Mouse (Mus musculus): Measurements from ENCODE around the gene Pds5a. TPM values are rescaled to one million over a fixed set of nuclear protein-coding genes. Genes with fewer than 3 reads are reported as not detected.

Pds5a gene
- polyA plus RNA-seq, 1 experiment from 2014 or later = 78.4 TPM

- Histone ChIP-seq H3K9ac (replicated peaks; ENCODE audit: low read length) (no peak overlapping the region), H3K27me3 (ENCODE audit: control insufficient read depth, insufficient read depth, low read length) (no peaks in the 10 kb centered on the region), H3K4me2 (ENCODE audit: low read length) (no peak overlapping the region), H3K4me3 (replicated peaks; ENCODE audit: low read depth, low read length) (no peak overlapping the region), H3K9me3 (ENCODE audit: control insufficient read depth, low read length) (no peaks in the 10 kb centered on the region), H3K36me3 (ENCODE audit: control insufficient read depth, insufficient read depth, low read length) (0 out of 2 replicates have a peak, but pooled peaks cover 4% of the 10 kb centered on the region), H3K27ac (replicated peaks; ENCODE audit: low read depth, low read length) (no peak overlapping the region), H3K4me1 (ENCODE audit: control insufficient read depth, insufficient read depth, low read length) (no peaks in the 10 kb centered on the region)
- DNase-seq (no peak), ATAC-seq (ENCODE audit: low FRiP score, low TSS enrichment) (no peak)
- WGBS = 96% methylated on average over 5 of the region's 5 CpGs
Observed at GRCm38 (mm10) chr5:65678826-65679225, 19.2 kb downstream of the Pds5a start.

GRCm38 (mm10) chr5:65672162-65672561 is 25.9 kb downstream of the Pds5a start:
- Histone ChIP-seq H3K4me1 (ENCODE audit: control insufficient read depth, insufficient read depth, low read length) (no peaks in the 10 kb centered on the region), H3K4me3 (replicated peaks; ENCODE audit: low read depth, low read length) (no peak overlapping the region)
- DNase-seq = no peak

GRCm38 (mm10) chr5:65667644-65668043 is 30.4 kb downstream of the Pds5a start:
- Histone ChIP-seq H3K27ac (replicated peaks; ENCODE audit: low read depth, low read length) (no peak overlapping the region), H3K9me3 (ENCODE audit: control insufficient read depth, low read length) (0 out of 2 replicates have a peak, but pooled peaks cover 2% of the 10 kb centered on the region), H3K9ac (replicated peaks; ENCODE audit: low read length) (no peak overlapping the region), H3K4me3 (replicated peaks; ENCODE audit: low read depth, low read length) (no peak overlapping the region), H3K27me3 (ENCODE audit: control insufficient read depth, insufficient read depth, low read length) (no peaks in the 10 kb centered on the region), H3K36me3 (ENCODE audit: control insufficient read depth, insufficient read depth, low read length) (0 out of 2 replicates have a peak, but pooled peaks cover 3% of the 10 kb centered on the region), H3K4me2 (ENCODE audit: low read length) (no peak overlapping the region), H3K4me1 (ENCODE audit: control insufficient read depth, insufficient read depth, low read length) (no peaks in the 10 kb centered on the region)
- ATAC-seq (ENCODE audit: low FRiP score, low TSS enrichment) (no peak), DNase-seq (no peak)
- WGBS = 91% methylated on average over 3 of the region's 3 CpGs

More at GRCm38 (mm10) chr5:65672162-65672561, 25.9 kb downstream of the Pds5a start:
- Histone ChIP-seq H3K36me3 (ENCODE audit: control insufficient read depth, insufficient read depth, low read length) (peaks cover 4% of the 10 kb centered on the region; the same call in 1 of the 2 replicates), H3K27me3 (ENCODE audit: control insufficient read depth, insufficient read depth, low read length) (no peaks in the 10 kb centered on the region), H3K9ac (replicated peaks; ENCODE audit: low read length) (no peak overlapping the region), H3K27ac (replicated peaks; ENCODE audit: low read depth, low read length) (no peak overlapping the region), H3K4me2 (ENCODE audit: low read length) (no peak overlapping the region), H3K9me3 (ENCODE audit: control insufficient read depth, low read length) (0 out of 2 replicates have a peak, but pooled peaks cover 5% of the 10 kb centered on the region)
- ATAC-seq (ENCODE audit: low FRiP score, low TSS enrichment) = no peak

GRCm38 (mm10) chr5:65665370-65665769 is 32.7 kb downstream of the Pds5a start:
- WGBS = 93% methylated on average over 1 of the region's 1 CpGs
- Histone ChIP-seq H3K36me3 (ENCODE audit: control insufficient read depth, insufficient read depth, low read length) (0 out of 2 replicates have a peak, but pooled peaks cover 9% of the 10 kb centered on the region), H3K9me3 (ENCODE audit: control insufficient read depth, low read length) (no peaks in the 10 kb centered on the region), H3K27me3 (ENCODE audit: control insufficient read depth, insufficient read depth, low read length) (no peaks in the 10 kb centered on the region), H3K4me2 (ENCODE audit: low read length) (no peak overlapping the region), H3K9ac (replicated peaks; ENCODE audit: low read length) (no peak overlapping the region), H3K27ac (replicated peaks; ENCODE audit: low read depth, low read length) (no peak overlapping the region), H3K4me3 (replicated peaks; ENCODE audit: low read depth, low read length) (no peak overlapping the region), H3K4me1 (ENCODE audit: control insufficient read depth, insufficient read depth, low read length) (no peaks in the 10 kb centered on the region)
- no peak for ATAC-seq (ENCODE audit: low FRiP score, low TSS enrichment)
- no peak for DNase-seq

GRCm38 (mm10) chr5:65661958-65662357 is 36.1 kb downstream of the Pds5a start:
- WGBS = over 99% methylated on average over 2 of the region's 2 CpGs
- H3K27ac ChIP-seq (replicated peaks; ENCODE audit: low read depth, low read length) = no peak overlapping the region
- H3K4me3 ChIP-seq (replicated peaks; ENCODE audit: low read depth, low read length) = no peak overlapping the region
- DNase-seq = no peak
- no peak overlapping the region for H3K4me2 ChIP-seq (ENCODE audit: low read length)
- H3K9ac ChIP-seq (replicated peaks; ENCODE audit: low read length) = no peak overlapping the region
- H3K9me3 ChIP-seq (ENCODE audit: control insufficient read depth, low read length) = no peaks in the 10 kb centered on the region
- ATAC-seq (ENCODE audit: low FRiP score, low TSS enrichment) = no peak
- peaks cover 24% of the 10 kb centered on the region for H3K36me3 ChIP-seq (ENCODE audit: control insufficient read depth, insufficient read depth, low read length)
- H3K4me1 ChIP-seq (ENCODE audit: control insufficient read depth, insufficient read depth, low read length) = no peaks in the 10 kb centered on the region
- H3K27me3 ChIP-seq (ENCODE audit: control insufficient read depth, insufficient read depth, low read length) = no peaks in the 10 kb centered on the region

GRCm38 (mm10) chr5:65653786-65654185 is 44.3 kb downstream of the Pds5a start:
- no peaks in the 10 kb centered on the region for H3K27me3 ChIP-seq (ENCODE audit: control insufficient read depth, insufficient read depth, low read length)
- ATAC-seq (ENCODE audit: low FRiP score, low TSS enrichment) (no peak), DNase-seq (no peak)
- no peak overlapping the region for H3K27ac ChIP-seq (replicated peaks; ENCODE audit: low read depth, low read length)
- 98% methylated on average over 5 of the region's 5 CpGs for WGBS
- no peak overlapping the region for H3K4me2 ChIP-seq (ENCODE audit: low read length)
- H3K9me3 ChIP-seq (ENCODE audit: control insufficient read depth, low read length) = no peaks in the 10 kb centered on the region
- peaks cover 63% of the 10 kb centered on the region for H3K36me3 ChIP-seq (ENCODE audit: control insufficient read depth, insufficient read depth, low read length)
- no peaks in the 10 kb centered on the region for H3K4me1 ChIP-seq (ENCODE audit: control insufficient read depth, insufficient read depth, low read length)
- H3K4me3 ChIP-seq (replicated peaks; ENCODE audit: low read depth, low read length) = no peak overlapping the region
- no peak overlapping the region for H3K9ac ChIP-seq (replicated peaks; ENCODE audit: low read length)

GRCm38 (mm10) chr5:65638896-65639295 is 59.2 kb downstream of the Pds5a start:
- ATAC-seq (ENCODE audit: low FRiP score, low TSS enrichment) (no peak), DNase-seq (no peak)
- WGBS = 94% methylated on average over 1 of the region's 1 CpGs
- Histone ChIP-seq H3K9ac (replicated peaks; ENCODE audit: low read length) (no peak overlapping the region), H3K36me3 (ENCODE audit: control insufficient read depth, insufficient read depth, low read length) (peaks cover 63% of the 10 kb centered on the region), H3K27me3 (ENCODE audit: control insufficient read depth, insufficient read depth, low read length) (no peaks in the 10 kb centered on the region), H3K4me2 (ENCODE audit: low read length) (no peak overlapping the region), H3K9me3 (ENCODE audit: control insufficient read depth, low read length) (no peaks in the 10 kb centered on the region), H3K4me1 (ENCODE audit: control insufficient read depth, insufficient read depth, low read length) (no peaks in the 10 kb centered on the region), H3K4me3 (replicated peaks; ENCODE audit: low read depth, low read length) (no peak overlapping the region), H3K27ac (replicated peaks; ENCODE audit: low read depth, low read length) (no peak overlapping the region)

- no peaks in the 10 kb centered on the region for H3K4me1 ChIP-seq (ENCODE audit: control insufficient read depth, insufficient read depth, low read length)
- H3K27ac ChIP-seq (replicated peaks; ENCODE audit: low read depth, low read length) = no peak overlapping the region
- H3K9me3 ChIP-seq (ENCODE audit: control insufficient read depth, low read length) = no peaks in the 10 kb centered on the region
- H3K36me3 ChIP-seq (ENCODE audit: control insufficient read depth, insufficient read depth, low read length) = peaks cover 46% of the 10 kb centered on the region
- H3K4me3 ChIP-seq (replicated peaks; ENCODE audit: low read depth, low read length) = no peak overlapping the region
- no peak overlapping the region for H3K9ac ChIP-seq (replicated peaks; ENCODE audit: low read length)
- DNase-seq (no peak), ATAC-seq (ENCODE audit: low FRiP score, low TSS enrichment) (no peak)
- no peaks in the 10 kb centered on the region for H3K27me3 ChIP-seq (ENCODE audit: control insufficient read depth, insufficient read depth, low read length)
- H3K4me2 ChIP-seq (ENCODE audit: low read length) = no peak overlapping the region
Observed at GRCm38 (mm10) chr5:65624340-65624739, 73.7 kb downstream of the Pds5a start.

- Histone ChIP-seq H3K27ac (replicated peaks; ENCODE audit: low read depth, low read length) (no peak overlapping the region), H3K4me1 (ENCODE audit: control insufficient read depth, insufficient read depth, low read length) (no peaks in the 10 kb centered on the region), H3K36me3 (ENCODE audit: control insufficient read depth, insufficient read depth, low read length) (peaks cover 40% of the 10 kb centered on the region), H3K4me2 (ENCODE audit: low read length) (no peak overlapping the region), H3K27me3 (ENCODE audit: control insufficient read depth, insufficient read depth, low read length) (no peaks in the 10 kb centered on the region), H3K4me3 (replicated peaks; ENCODE audit: low read depth, low read length) (no peak overlapping the region), H3K9me3 (ENCODE audit: control insufficient read depth, low read length) (no peaks in the 10 kb centered on the region), H3K9ac (replicated peaks; ENCODE audit: low read length) (no peak overlapping the region)
- WGBS = 89% methylated on average over 9 of the region's 9 CpGs
- DNase-seq = no peak
- no peak for ATAC-seq (ENCODE audit: low FRiP score, low TSS enrichment)
Observed at GRCm38 (mm10) chr5:65613152-65613924, 84.7 kb downstream of the Pds5a start.

All from midbrain, embryonic 14.5 days (tissue).